In the genomic region with DNA sequence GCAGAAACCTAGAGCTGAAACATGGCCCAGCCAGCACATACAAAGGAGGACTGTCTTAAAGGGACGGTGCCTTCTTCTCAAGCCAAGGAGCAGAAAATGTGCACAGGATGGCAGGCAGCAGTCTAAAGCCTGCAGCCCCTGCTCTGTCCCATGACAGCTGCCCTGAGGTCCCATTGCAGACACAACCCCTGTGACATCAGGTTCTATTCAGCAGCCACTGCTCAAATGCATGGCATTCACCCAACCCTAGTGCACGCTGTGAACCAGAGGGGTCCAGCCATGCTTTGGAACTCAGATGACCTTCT, we compare ENCODE assay signal across 9 mouse cellular contexts. TPM values are rescaled to one million over a fixed set of nuclear protein-coding genes. Genes with fewer than 3 reads are reported as not detected.
A peak's percentile ranks its signal among the peaks of the same experiment; 100 is the strongest.
DNase-seq lines count a peak whose midpoint lies in the region; ATAC-seq and TF ChIP-seq lines count a peak whose summit lies in the region.
"Had no signal": no experiment of that assay in that cellular context is flagged by ENCODE, and none has a peak within 500 bp of the region (broad histone marks: within the 10 kb centered on the region; RNA-seq: fewer than 3 reads in every experiment).

No protein-coding gene starts in this region.

- no peak overlapping the region for H3K9ac ChIP-seq in heart, postnatal 0 days (replicated peaks; ENCODE audit: low read depth, low read length)
- peak overlapping the region; percentile 43 for H3K9ac ChIP-seq in forebrain, embryonic 15.5 days (replicated peaks)
- H3K9ac ChIP-seq in midbrain, embryonic 12.5 days (replicated peaks), result peak overlapping the region; percentile 47

- WGBS in heart, postnatal 0 days, result 27% methylated on average over 2 of the region's 2 CpGs
- WGBS in forebrain, embryonic 15.5 days, result 5% methylated on average over 2 of the region's 2 CpGs
- 18% methylated on average over 2 of the region's 2 CpGs for WGBS in midbrain, embryonic 12.5 days

- no peak for DNase-seq in heart, postnatal 0 days (ENCODE audit: low spot score)
- DNase-seq in heart, adult 8-10 months (ENCODE audit: low spot score), result no peak
- DNase-seq in spleen, postnatal 14 days (ENCODE audit: low spot score in 2 of 2), result no peak
- DNase-seq in thymus, postnatal 14 days, result no peak
- DNase-seq in urinary bladder, adult 2 months (ENCODE audit: low spot score), result no peak

- no peaks in the 10 kb centered on the region for H3K9me3 ChIP-seq in heart, postnatal 0 days (replicated peaks; ENCODE audit: control insufficient read depth, low read length)
- no peaks in the 10 kb centered on the region for H3K9me3 ChIP-seq in forebrain, embryonic 15.5 days
- no peaks in the 10 kb centered on the region for H3K9me3 ChIP-seq in midbrain, embryonic 12.5 days

- TF ChIP-seq EP300 in heart, postnatal 0 days (IDR thresholded peaks at IDR 0.05; ENCODE audit: low read depth), result no peak

- no peaks in the 10 kb centered on the region for H3K36me3 ChIP-seq in heart, postnatal 0 days (replicated peaks; ENCODE audit: control insufficient read depth, insufficient read depth, low read length)
- H3K36me3 ChIP-seq in forebrain, embryonic 15.5 days, result no peaks in the 10 kb centered on the region
- no peaks in the 10 kb centered on the region; the same call in 1 of the 2 replicates for H3K36me3 ChIP-seq in midbrain, embryonic 12.5 days

- no peak for TF ChIP-seq POLR2A in cortical plate, adult 2 months (IDR thresholded peaks at IDR 0.05; ENCODE audit: extremely low read depth, insufficient read depth, low read length)

- TF ChIP-seq CTCF in heart, postnatal 0 days (IDR thresholded peaks at IDR 0.05; ENCODE audit: low read depth), result no peak
- no peak for TF ChIP-seq CTCF in cortical plate, adult 2 months (IDR thresholded peaks at IDR 0.05; ENCODE audit: extremely low read depth, insufficient read depth, low read length)

- peak overlapping the region; percentile 73 for H3K27ac ChIP-seq in heart, postnatal 0 days (ENCODE audit: low read depth)
- peak overlapping the region; percentile 85 for H3K27ac ChIP-seq in cortical plate, adult 2 months (ENCODE audit: insufficient read depth, low read length)
- peak overlapping the region; percentile 94 for H3K27ac ChIP-seq in forebrain, embryonic 15.5 days (replicated peaks)
- peak overlapping the region; percentile 86 for H3K27ac ChIP-seq in midbrain, embryonic 12.5 days (replicated peaks)
- H3K27ac ChIP-seq: macrophage had no signal

- no peaks in the 10 kb centered on the region for H3K27me3 ChIP-seq in heart, postnatal 0 days (ENCODE audit: control insufficient read depth, insufficient read depth, low read length)
- no peaks in the 10 kb centered on the region for H3K27me3 ChIP-seq in forebrain, embryonic 15.5 days
- no peaks in the 10 kb centered on the region for H3K27me3 ChIP-seq in midbrain, embryonic 12.5 days

- H3K4me3 ChIP-seq in heart, postnatal 0 days (ENCODE audit: low read depth, low read length), result no peak overlapping the region
- H3K4me3 ChIP-seq in cortical plate, adult 2 months (ENCODE audit: insufficient read depth, low read length), result peak overlapping the region; percentile 31
- peak overlapping the region; percentile 25 for H3K4me3 ChIP-seq in forebrain, embryonic 15.5 days
- peak overlapping the region; percentile 14; the same call in 1 of the 2 replicates for H3K4me3 ChIP-seq in midbrain, embryonic 12.5 days

- ATAC-seq in heart, postnatal 0 days (ENCODE audit: insufficient read depth, low read depth), result no peak
- peak; percentile 21; the same call in 1 of the 2 replicates for ATAC-seq in forebrain, embryonic 15.5 days (replicated peaks)
- ATAC-seq in midbrain, embryonic 12.5 days (ENCODE audit: low FRiP score, low read depth), result no peak

- H3K4me1 ChIP-seq in heart, postnatal 0 days (ENCODE audit: control insufficient read depth, insufficient read depth), result peaks cover 94% of the 10 kb centered on the region
- H3K4me1 ChIP-seq in cortical plate, adult 2 months (ENCODE audit: control insufficient read depth, insufficient read depth, low read length), result peaks cover 32% of the 10 kb centered on the region
- H3K4me1 ChIP-seq in forebrain, embryonic 15.5 days, result peaks cover 84% of the 10 kb centered on the region
- H3K4me1 ChIP-seq in midbrain, embryonic 12.5 days, result peaks cover 76% of the 10 kb centered on the region

- H3K4me2 ChIP-seq in heart, postnatal 0 days (ENCODE audit: low read depth, low read length), result peak overlapping the region; percentile 34
- peak overlapping the region; percentile 43 for H3K4me2 ChIP-seq in forebrain, embryonic 15.5 days (replicated peaks)
- H3K4me2 ChIP-seq in midbrain, embryonic 12.5 days (replicated peaks), result peak overlapping the region; percentile 52

RNA-seq across cellular contexts. Expression of gene Cyth1, which starts 50.1 kb away (rescaled TPM):
- 49.8 and 50.1 TPM in 2 replicates for total RNA-seq in heart, postnatal 0 days (2014; rRNA removed; ENCODE audit: low replicate concordance)
- polyA plus RNA-seq in heart, postnatal 0 days (2015; fragmentation: Nextera tagmentation; extraction: Ambion mirVana), result 21.4 TPM in 2 replicates
- total RNA-seq in heart, adult 8-10 months (2022), result 10 to 100 TPM; 34.5 to 56.9 (median 50.9) TPM
- 69.2 and 80.3 TPM in 2 replicates for polyA plus RNA-seq in cortical plate, adult 2 months (2012; rRNA removed)
- 32.3 and 34.6 TPM in 2 replicates for polyA plus RNA-seq in forebrain, embryonic 15.5 days (2015; fragmentation: Nextera tagmentation; extraction: Ambion mirVana)
- 28.3 and 28.5 TPM in 2 replicates for polyA plus RNA-seq in midbrain, embryonic 12.5 days (2016; fragmentation: Nextera tagmentation; extraction: Ambion mirVana)
- 21.0 and 23.2 TPM in 2 replicates for polyA plus RNA-seq in urinary bladder, adult 2 months (2012; rRNA removed)
